Mouse (Mus musculus) kidney, embryonic 15.5 days (tissue): Measurements from ENCODE around the gene Ube2h. TPM values are rescaled to one million over a fixed set of nuclear protein-coding genes. Genes with fewer than 3 reads are reported as not detected.

ENCODE experiments used
- ATAC-seq: fragments of 200-750 bp; cut with Nextera tagmentation; replicated peaks from 2 replicates; pipeline ENCODE4 v1.8.0; 2017; ENCODE audit warnings: moderate TSS enrichment; ENCODE audit not compliant: low FRiP score
- H3K27ac ChIP-seq: fragments of 300-500 bp; sonication (generic); 2 replicates; pipeline ENCODE4 v1.5.1; 2015; ENCODE audit warnings: mild to moderate bottlenecking, inconsistent platforms
- H3K27me3 ChIP-seq: fragments of 300-500 bp; sonication (generic); 2 replicates; pipeline ENCODE4 v1.6.1; 2015; ENCODE audit warnings: inconsistent platforms
- H3K36me3 ChIP-seq: fragments of 300-500 bp; sonication (generic); 2 replicates; pipeline ENCODE4 v1.6.1; 2015; ENCODE audit warnings: inconsistent platforms
- H3K4me1 ChIP-seq: fragments of 300-500 bp; sonication (generic); 2 replicates; pipeline ENCODE4 v1.6.1; 2015; ENCODE audit warnings: inconsistent platforms
- H3K4me2 ChIP-seq: fragments of 300-500 bp; sonication (generic); 2 replicates; pipeline ENCODE4 v1.6.1; 2015; ENCODE audit warnings: moderate library complexity, mild to moderate bottlenecking, inconsistent platforms
- H3K4me3 ChIP-seq: fragments of 300-500 bp; sonication (generic); replicated peaks from 2 replicates; pipeline ENCODE4 v1.5.1; 2015; ENCODE audit warnings: mild to moderate bottlenecking, inconsistent platforms
- H3K9ac ChIP-seq: fragments of 300-500 bp; sonication (generic); 2 replicates; pipeline ENCODE4 v1.6.1; 2015; ENCODE audit warnings: mild to moderate bottlenecking, inconsistent platforms
- H3K9me3 ChIP-seq: fragments of 300-500 bp; sonication (generic); replicated peaks from 2 replicates; pipeline ENCODE4 v1.6.1; 2016; ENCODE audit warnings: inconsistent platforms
- WGBS: fragments of 180-500 bp; shearing (Covaris S2); methylation state at CpG from one replicate; pipeline ENCODE4 v1.1.7; 2015; ENCODE audit warnings: mixed read lengths; 5-methylcytosine and 5-hydroxymethylcytosine counted together
- microRNA counts: library from miRNA; unstranded; fragments of <30 nt; microRNA quantifications from one replicate; lab custom pipeline; 2016
- microRNA-seq: library from miRNA; unstranded; fragments of <30 nt; microRNA quantifications from one replicate; pipeline ENCODE4, GENCODE M21; 2016
- polyA plus RNA-seq: library from polyadenylated mRNA; unstranded; fragments of >200 nt; fragmentation: Nextera tagmentation; extraction: Ambion mirVana; gene quantifications from 2 replicates; pipeline ENCODE4 v1.2.1, GENCODE M21; 2015

Gene Ube2h
- polyA plus RNA-seq, 1 experiment from 2014 or later: 50.6 TPM

DNA sequence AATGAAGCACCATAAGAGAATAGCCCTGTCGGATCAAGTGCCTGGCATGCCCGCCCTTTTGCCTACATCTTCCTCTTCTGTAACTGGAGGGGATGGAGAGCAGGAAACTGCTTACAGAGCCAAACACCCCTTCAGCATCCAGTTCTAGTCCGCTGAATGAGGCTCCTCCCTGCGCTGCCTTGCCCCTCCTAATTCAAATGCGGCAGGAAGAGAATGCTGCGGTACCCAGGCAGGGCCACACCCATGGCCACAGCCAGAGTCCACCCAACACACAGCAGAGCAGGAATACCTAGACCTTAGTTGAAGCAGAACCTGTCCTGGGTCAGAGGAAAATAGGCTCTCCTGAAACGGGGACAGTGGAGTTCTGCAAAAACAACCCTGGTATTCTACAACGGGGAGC, 133.1 kb downstream of the Ube2h start:
- peaks cover 93% of the 10 kb centered on the region for H3K4me1 ChIP-seq
- no peak for ATAC-seq

DNA sequence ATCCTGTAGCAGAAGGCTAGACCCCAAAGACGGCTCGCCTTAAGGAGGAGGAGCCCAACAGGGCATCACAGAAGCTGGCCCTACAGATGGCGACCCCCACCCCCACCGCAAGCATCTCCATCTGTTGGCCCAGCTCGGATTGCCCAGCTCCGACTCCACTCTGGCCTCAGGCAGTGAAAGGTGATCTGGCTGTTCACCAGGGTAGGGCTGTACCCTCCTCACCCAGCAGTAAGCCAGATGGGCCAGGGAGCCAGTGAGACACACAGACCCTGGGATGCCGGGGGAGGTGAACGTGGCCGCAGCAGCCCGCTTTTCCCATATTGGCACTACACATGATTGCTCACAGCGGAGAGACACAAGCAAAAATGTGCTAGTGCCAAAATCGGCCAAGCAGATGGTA, 135.2 kb downstream of the Ube2h start:
- 33% methylated on average over 12 of the region's 12 CpGs for WGBS

More for the DNA sequence above, 133.1 kb downstream of the Ube2h start:
- 36% methylated on average over 8 of the region's 8 CpGs for WGBS
- Histone ChIP-seq H3K27ac (no peak overlapping the region), H3K4me3 (no peak overlapping the region), H3K36me3 (no peaks in the 10 kb centered on the region), H3K9ac (no peak overlapping the region), H3K4me2 (no peak overlapping the region), H3K9me3 (no peaks in the 10 kb centered on the region), H3K27me3 (peaks cover 75% of the 10 kb centered on the region)

DNA sequence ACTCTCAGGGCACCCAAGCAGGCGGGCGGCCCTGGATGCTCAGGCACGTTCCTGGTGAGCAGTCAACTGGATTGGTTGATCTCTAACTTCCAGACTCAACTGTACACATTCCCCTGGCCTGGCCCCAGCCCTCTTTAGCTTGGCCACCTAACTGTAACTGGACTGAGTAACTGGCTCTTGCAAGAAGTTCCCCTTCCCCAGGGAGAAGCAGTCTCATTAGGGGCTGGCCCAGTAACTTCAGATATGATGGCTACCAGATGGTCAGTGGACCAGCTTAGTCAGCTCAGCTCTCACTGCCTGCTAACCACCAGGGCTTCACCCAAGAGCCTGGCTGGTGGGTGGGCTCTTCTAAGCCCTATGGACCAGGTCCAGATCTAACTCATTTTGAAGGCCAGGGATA, 136.1 kb downstream of the Ube2h start:
- Histone ChIP-seq H3K4me3 (no peak overlapping the region), H3K4me2 (no peak overlapping the region), H3K27ac (no peak overlapping the region), H3K9me3 (no peaks in the 10 kb centered on the region), H3K36me3 (no peaks in the 10 kb centered on the region), H3K4me1 (peaks cover 65% of the 10 kb centered on the region), H3K9ac (no peak overlapping the region), H3K27me3 (peaks cover 45% of the 10 kb centered on the region)
- 60% methylated on average over 3 of the region's 3 CpGs for WGBS
- no peak for ATAC-seq

More for the DNA sequence above, 135.2 kb downstream of the Ube2h start:
- Histone ChIP-seq H3K36me3 (no peaks in the 10 kb centered on the region), H3K9ac (no peak overlapping the region), H3K27ac (no peak overlapping the region), H3K4me1 (peaks cover 74% of the 10 kb centered on the region), H3K9me3 (no peaks in the 10 kb centered on the region), H3K27me3 (peaks cover 54% of the 10 kb centered on the region), H3K4me2 (no peak overlapping the region), H3K4me3 (no peak overlapping the region)
- peak; percentile 57 for ATAC-seq

DNA sequence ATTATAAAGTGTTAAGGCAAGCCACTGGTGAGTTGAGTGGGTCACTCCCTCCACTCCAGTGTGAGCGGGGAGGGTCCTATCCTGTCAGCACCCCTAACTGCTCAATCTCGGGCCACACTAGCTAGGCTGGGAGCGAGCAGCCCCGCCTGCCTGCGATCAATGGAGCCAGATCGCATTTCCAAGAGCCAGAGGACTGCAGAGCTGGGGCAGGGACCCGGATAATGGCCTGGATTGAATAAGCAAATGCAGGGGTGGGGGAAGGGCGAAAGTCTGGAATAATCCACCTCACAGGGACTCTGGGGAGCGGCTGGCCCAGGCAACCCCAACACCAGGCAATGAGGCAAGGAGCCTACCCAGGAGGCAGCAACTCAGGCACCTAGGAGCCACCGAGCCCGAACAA, 137.1 kb downstream of the Ube2h start:
- H3K4me1 ChIP-seq: peaks cover 60% of the 10 kb centered on the region
- H3K4me2 ChIP-seq: no peak overlapping the region
- H3K9ac ChIP-seq: no peak overlapping the region
- peaks cover 35% of the 10 kb centered on the region for H3K27me3 ChIP-seq
- no peak for ATAC-seq
- no peak overlapping the region for H3K4me3 ChIP-seq
- no peaks in the 10 kb centered on the region for H3K36me3 ChIP-seq
- 26% methylated on average over 11 of the region's 11 CpGs for WGBS
- H3K9me3 ChIP-seq: no peaks in the 10 kb centered on the region
- no peak overlapping the region for H3K27ac ChIP-seq

DNA sequence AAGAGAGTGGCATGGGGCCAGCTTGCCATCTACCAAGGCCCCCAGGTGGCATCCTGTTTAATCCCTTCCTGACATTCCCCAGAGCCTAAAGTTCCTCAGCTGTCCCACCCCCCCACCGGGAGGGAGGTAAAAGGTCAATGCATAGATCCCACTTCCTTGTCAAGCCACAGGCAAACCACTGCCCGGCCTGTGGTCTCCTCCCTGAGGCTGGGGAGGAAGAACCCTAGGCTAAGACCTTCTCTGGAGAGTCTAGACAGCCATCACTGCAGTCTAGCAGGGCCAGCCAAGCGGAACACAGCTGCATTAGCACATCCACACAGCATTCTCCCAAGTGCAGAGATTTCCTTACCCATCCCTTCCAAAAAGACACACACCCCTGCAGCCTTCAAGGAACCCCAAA, 138.0 kb downstream of the Ube2h start:
- 55% methylated on average over 3 of the region's 3 CpGs for WGBS
- no peak overlapping the region for H3K4me2 ChIP-seq
- no peaks in the 10 kb centered on the region for H3K36me3 ChIP-seq
- H3K27me3 ChIP-seq: peaks cover 26% of the 10 kb centered on the region
- H3K4me1 ChIP-seq: peaks cover 56% of the 10 kb centered on the region
- no peaks in the 10 kb centered on the region for H3K9me3 ChIP-seq
- ATAC-seq: no peak
- no peak overlapping the region for H3K27ac ChIP-seq
- H3K9ac ChIP-seq: no peak overlapping the region
- no peak overlapping the region for H3K4me3 ChIP-seq

DNA sequence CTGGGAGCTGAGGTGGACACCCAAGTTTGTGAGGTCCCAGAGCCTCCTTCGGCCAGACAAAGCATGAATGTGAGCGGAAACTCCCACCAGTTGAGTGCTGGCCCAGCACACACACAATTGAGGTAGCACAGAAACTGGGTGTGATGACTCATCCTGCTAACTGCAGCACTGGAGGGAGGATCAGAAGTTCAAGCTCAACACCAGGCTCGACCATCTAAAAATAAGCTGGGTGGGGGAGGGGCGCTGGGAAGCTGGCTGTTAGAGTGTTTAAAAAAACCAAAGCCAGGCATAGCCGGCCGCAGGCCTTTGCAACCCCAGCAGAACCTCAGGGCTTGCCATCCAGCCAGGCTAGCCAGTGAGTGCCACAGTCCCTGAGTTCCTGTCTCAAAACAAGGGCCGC, 142.2 kb downstream of the Ube2h start:
- no peak overlapping the region for H3K9ac ChIP-seq
- H3K4me2 ChIP-seq: no peak overlapping the region
- no peak overlapping the region for H3K4me3 ChIP-seq
- H3K4me1 ChIP-seq: peaks cover 28% of the 10 kb centered on the region
- no peaks in the 10 kb centered on the region for H3K27me3 ChIP-seq
- no peaks in the 10 kb centered on the region for H3K9me3 ChIP-seq
- H3K36me3 ChIP-seq: no peaks in the 10 kb centered on the region
- 52% methylated on average over 7 of the region's 7 CpGs for WGBS
- no peak for ATAC-seq
- no peak overlapping the region for H3K27ac ChIP-seq

DNA sequence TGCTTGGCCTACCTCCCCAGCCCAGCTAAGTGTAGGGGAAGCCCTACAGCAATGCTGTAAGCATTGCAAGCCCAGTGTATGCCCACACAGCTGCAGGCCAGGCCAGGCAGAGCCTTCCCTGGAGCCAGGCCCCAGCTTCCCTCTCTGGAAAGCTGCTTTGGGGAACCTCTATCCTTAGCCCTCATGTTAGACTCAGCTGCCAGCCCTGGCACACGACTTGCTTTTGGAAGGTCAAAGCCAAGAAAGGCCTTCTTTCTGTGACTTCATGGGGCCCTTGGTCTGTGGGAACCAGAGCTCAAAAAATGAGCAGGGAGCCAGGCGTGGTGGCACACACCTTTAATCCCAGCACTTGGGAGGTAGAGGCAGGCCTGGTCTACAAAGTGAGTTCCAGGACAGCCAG, 142.7 kb downstream of the Ube2h start:
- Histone ChIP-seq H3K9me3 (no peaks in the 10 kb centered on the region), H3K27ac (no peak overlapping the region), H3K9ac (no peak overlapping the region), H3K4me3 (no peak overlapping the region), H3K27me3 (no peaks in the 10 kb centered on the region), H3K4me2 (no peak overlapping the region), H3K4me1 (peaks cover 26% of the 10 kb centered on the region), H3K36me3 (no peaks in the 10 kb centered on the region)
- no peak for ATAC-seq
- 78% methylated on average over 2 of the region's 2 CpGs for WGBS

MicroRNAs encoded within 50 kb of the gene (microRNA counts, 519-probe panel; counts per million panel counts)
- microRNA mmu-miR-182 (lab: Ali Mortazavi, UCI) (1,598 counts per million, percentile 8 among the panel's probes with 10 or more counts), microRNA mmu-miR-183 (lab: Ali Mortazavi, UCI) (2,639 counts per million, percentile 58 among the panel's probes with 10 or more counts), microRNA mmu-miR-96 (lab: Ali Mortazavi, UCI) (3,171 counts per million, percentile 84 among the panel's probes with 10 or more counts)

Small RNA genes lying within 50 kb of the gene (microRNA-seq; reads per million reads assigned to microRNA genes)
- gene Mir182: 2,457 reads per million, percentile 86 among the genes with 10 or more reads in this experiment
- 2,608 reads per million, percentile 87 among the genes with 10 or more reads in this experiment for gene Mir183
- 953 reads per million, percentile 79 among the genes with 10 or more reads in this experiment for gene Mir96

Other genes starting within 250 kb of the Ube2h start
- 63.6 and 69.4 TPM in 2 replicates for gene Zc3hc1, start 86.5 kb upstream of the Ube2h start, polyA plus RNA-seq
- gene Klhdc10, start 97.3 kb upstream of the Ube2h start, polyA plus RNA-seq: 28.6 and 33.2 TPM in 2 replicates
- gene Tmem209, start 205.2 kb upstream of the Ube2h start, polyA plus RNA-seq: 44.5 and 46.6 TPM in 2 replicates
- gene Ssmem1, start 205.3 kb upstream of the Ube2h start, polyA plus RNA-seq: not detected in 2 replicates
- gene Cpa2, start 237.0 kb upstream of the Ube2h start, polyA plus RNA-seq: 20.2 and 21.5 TPM in 2 replicates